Mouse (Mus musculus) ES-Bruce4 (cell line): ENCODE measurements around the gene Fndc1. TPM values are rescaled to one million over a fixed set of nuclear protein-coding genes. Genes with fewer than 3 reads are reported as not detected.

Experiments
- H3K27ac ChIP-seq: 2 replicates; pipeline ENCODE4 v1.5.1; 2012; ENCODE audit warnings: low read length, inconsistent platforms; ENCODE audit not compliant: insufficient read depth
- H3K27me3 ChIP-seq: 2 replicates; pipeline ENCODE4 v1.6.1; 2012; ENCODE audit warnings: mild to moderate bottlenecking, low read length, inconsistent platforms; ENCODE audit not compliant: control insufficient read depth, poor library complexity, insufficient read depth, severe bottlenecking
- H3K36me3 ChIP-seq: 2 replicates; pipeline ENCODE4 v1.6.1; 2012; ENCODE audit warnings: inconsistent platforms, mild to moderate bottlenecking, low read length, moderate library complexity; ENCODE audit not compliant: control insufficient read depth, poor library complexity, insufficient read depth, severe bottlenecking
- H3K4me1 ChIP-seq: one replicate; pipeline ENCODE4 v1.8.1; 2011; ENCODE audit warnings: low read length; ENCODE audit not compliant: control insufficient read depth, insufficient read depth
- H3K4me3 ChIP-seq: 2 replicates; pipeline ENCODE4 v1.5.1; 2011; ENCODE audit warnings: low read depth, mild to moderate bottlenecking, low read length
- H3K9ac ChIP-seq: 2 replicates; pipeline ENCODE4 v1.6.1; 2012; ENCODE audit warnings: low read depth, mild to moderate bottlenecking, inconsistent platforms; ENCODE audit not compliant: poor library complexity, severe bottlenecking
- H3K9me3 ChIP-seq: replicated peaks from 2 replicates; pipeline ENCODE4 v1.6.1; 2012; ENCODE audit warnings: mild to moderate bottlenecking, low read length, inconsistent platforms; ENCODE audit not compliant: control insufficient read depth, poor library complexity, insufficient read depth, severe bottlenecking
- CTCF ChIP-seq: IDR thresholded peaks from one replicate; pipeline ENCODE4 v1.8.1; 2011; ENCODE audit warnings: low read depth, low read length
- EP300 ChIP-seq: IDR thresholded peaks from 2 replicates; pipeline ENCODE4 v1.6.1; 2011; ENCODE audit warnings: low read depth, low read length; ENCODE audit not compliant: insufficient read depth
- POLR2A ChIP-seq: IDR thresholded peaks from one replicate; pipeline ENCODE4 v1.8.1; 2011; ENCODE audit warnings: low read length; ENCODE audit not compliant: insufficient read depth
- polyA plus RNA-seq: library from polyadenylated mRNA; stranded (reverse); fragments of >200 nt; gene quantifications from 2 replicates; pipeline ENCODE4 v1.2.4, GENCODE M21; 2011; ENCODE audit warnings: low read depth; ENCODE audit not compliant: missing spikeins, insufficient read depth, insufficient read length

The Fndc1 gene
- polyA plus RNA-seq, 1 experiment: 4.3 TPM

DNA sequence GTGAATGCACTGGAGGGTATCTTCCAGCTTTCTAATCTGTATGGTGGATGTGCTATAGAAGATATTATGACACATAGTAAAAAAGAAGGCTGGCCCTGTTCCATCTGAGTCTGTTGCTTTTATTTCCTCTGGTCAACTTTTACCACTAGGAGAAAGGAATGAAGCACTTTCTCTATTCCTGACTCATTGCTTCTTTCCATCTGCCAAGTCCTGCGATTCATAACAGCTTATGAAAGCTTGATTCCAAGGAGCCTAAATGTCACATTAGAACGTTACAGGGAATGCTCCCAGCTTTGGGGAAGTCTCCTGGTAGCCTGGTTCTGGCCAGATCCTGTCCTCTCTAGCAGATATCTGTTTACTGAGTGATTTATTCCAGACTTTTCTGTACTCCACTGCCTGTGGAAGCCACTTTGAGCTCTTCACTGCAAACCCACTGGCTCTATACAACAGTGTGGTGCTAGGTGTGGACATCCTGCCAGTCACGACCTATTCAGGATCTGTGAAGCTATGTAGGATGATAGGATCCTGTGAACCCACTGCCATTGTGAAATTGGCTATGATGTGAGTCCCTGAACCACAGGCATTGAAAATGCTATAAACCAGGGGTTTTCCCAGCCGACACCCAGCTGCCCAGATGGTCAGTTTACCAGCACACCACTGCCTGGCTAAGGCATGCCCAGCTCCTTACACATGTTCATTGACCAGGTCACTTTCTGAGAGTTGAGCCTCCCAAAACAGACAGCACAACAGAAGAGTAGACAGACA, 77.9 kb downstream of the Fndc1 start:
- no peak overlapping the region for H3K4me3 ChIP-seq
- no peak overlapping the region for H3K9ac ChIP-seq
- no peaks in the 10 kb centered on the region for H3K36me3 ChIP-seq
- H3K27me3 ChIP-seq: no peaks in the 10 kb centered on the region; the same call in 1 of the 2 replicates
- H3K9me3 ChIP-seq: no peaks in the 10 kb centered on the region
- TF ChIP-seq EP300: no peak
- no peak for TF ChIP-seq POLR2A
- no peak for TF ChIP-seq CTCF
- H3K4me1 ChIP-seq: no peaks in the 10 kb centered on the region
- no peak overlapping the region for H3K27ac ChIP-seq

DNA sequence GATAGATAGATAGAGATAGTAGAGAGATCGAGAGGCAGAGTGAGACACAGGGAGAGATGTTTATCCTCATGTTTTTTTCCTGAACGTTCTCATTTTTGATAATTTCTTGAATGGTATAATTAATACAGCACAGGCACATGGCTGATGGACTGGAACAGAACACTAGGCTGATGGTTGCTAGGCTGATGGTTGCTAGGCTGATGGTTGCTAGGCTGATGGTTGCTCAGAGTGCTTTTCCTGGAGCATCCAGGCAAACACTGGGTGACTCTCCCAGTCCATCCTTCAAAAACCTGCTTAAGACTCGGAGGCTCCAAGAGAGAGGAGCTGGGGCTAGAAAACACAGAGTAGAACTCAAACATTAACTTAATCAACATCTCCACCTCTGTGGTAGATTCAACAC, 80.3 kb downstream of the Fndc1 start:
- no peak overlapping the region for H3K27ac ChIP-seq
- TF ChIP-seq POLR2A (no peak), EP300 (no peak), CTCF (no peak)
- no peaks in the 10 kb centered on the region for H3K4me1 ChIP-seq
- H3K4me3 ChIP-seq: no peak overlapping the region
- no peak overlapping the region for H3K9ac ChIP-seq
- H3K36me3 ChIP-seq: no peaks in the 10 kb centered on the region
- no peaks in the 10 kb centered on the region for H3K9me3 ChIP-seq
- H3K27me3 ChIP-seq: no peaks in the 10 kb centered on the region; the same call in 1 of the 2 replicates

DNA sequence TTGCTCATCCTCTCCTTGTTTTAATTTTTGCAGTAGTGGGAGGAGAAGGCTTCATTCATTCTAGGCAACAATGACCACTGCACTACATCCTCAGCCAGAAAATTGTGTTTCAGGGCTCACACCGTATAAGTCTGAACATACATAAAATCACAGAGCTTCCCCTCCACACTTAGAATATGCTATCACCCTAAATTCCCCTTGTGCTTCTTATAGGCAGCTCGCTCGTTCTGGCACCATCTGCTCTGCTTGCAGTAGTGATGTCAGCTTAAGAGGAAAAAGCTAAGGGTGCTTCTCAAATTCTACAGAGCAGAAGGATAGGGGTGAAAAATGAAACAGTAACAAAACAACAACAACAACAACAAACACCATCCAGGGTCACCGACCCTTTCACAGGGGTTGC, 82.1 kb downstream of the Fndc1 start:
- Histone ChIP-seq H3K36me3 (no peaks in the 10 kb centered on the region), H3K4me3 (no peak overlapping the region), H3K4me1 (no peaks in the 10 kb centered on the region), H3K9ac (no peak overlapping the region), H3K27me3 (no peaks in the 10 kb centered on the region; the same call in 1 of the 2 replicates), H3K9me3 (no peaks in the 10 kb centered on the region), H3K27ac (no peak overlapping the region)
- TF ChIP-seq CTCF: no peak
- no peak for TF ChIP-seq POLR2A
- no peak for TF ChIP-seq EP300

DNA sequence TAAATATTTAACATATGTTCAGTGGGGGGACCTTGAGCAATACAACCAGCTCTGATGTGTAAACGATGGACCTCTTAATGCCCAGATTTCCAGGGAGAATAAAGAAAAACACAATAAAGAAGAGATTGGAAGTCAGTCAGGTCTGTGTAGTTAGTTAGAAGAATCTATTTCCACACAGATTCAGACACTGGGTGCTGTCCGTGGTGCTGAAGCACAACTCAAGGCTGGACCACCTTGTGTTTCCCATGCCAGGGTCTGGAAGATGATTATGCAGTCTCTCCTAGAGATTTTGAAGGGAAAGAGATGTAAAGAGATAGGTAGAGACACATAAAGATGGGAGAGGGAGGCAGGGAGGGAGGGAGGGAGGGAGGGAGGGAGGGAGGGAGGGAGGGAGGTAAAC, 86.1 kb downstream of the Fndc1 start:
- Histone ChIP-seq H3K9ac (no peak overlapping the region), H3K4me1 (no peaks in the 10 kb centered on the region), H3K27me3 (no peaks in the 10 kb centered on the region), H3K4me3 (no peak overlapping the region), H3K9me3 (no peaks in the 10 kb centered on the region), H3K27ac (no peak overlapping the region), H3K36me3 (no peaks in the 10 kb centered on the region)
- TF ChIP-seq CTCF: no peak
- no peak for TF ChIP-seq POLR2A

DNA sequence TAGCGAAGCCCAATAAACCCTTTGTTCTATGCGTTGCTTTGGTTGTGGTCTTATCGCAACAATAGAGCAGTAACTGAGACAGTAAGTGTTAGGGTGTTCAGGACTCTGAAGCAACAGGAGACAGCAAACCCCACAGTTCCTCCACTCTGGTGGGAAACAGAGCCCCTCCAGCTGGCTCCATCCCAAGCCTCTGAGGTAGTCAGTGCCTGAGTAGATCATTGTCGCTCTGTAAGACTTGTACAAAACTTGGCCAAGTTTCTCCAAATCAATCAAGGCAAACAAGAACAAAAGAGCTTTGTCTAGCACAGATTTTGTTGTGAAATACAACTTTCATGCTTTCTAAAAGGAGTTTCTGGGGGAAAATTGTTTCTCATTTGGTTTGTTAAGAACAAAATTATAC, 104.1 kb downstream of the Fndc1 start:
- Histone ChIP-seq H3K27me3 (no peaks in the 10 kb centered on the region), H3K9me3 (no peaks in the 10 kb centered on the region), H3K9ac (no peak overlapping the region), H3K4me1 (no peaks in the 10 kb centered on the region), H3K27ac (no peak overlapping the region), H3K36me3 (no peaks in the 10 kb centered on the region), H3K4me3 (no peak overlapping the region)
- TF ChIP-seq POLR2A (no peak), EP300 (no peak)

DNA sequence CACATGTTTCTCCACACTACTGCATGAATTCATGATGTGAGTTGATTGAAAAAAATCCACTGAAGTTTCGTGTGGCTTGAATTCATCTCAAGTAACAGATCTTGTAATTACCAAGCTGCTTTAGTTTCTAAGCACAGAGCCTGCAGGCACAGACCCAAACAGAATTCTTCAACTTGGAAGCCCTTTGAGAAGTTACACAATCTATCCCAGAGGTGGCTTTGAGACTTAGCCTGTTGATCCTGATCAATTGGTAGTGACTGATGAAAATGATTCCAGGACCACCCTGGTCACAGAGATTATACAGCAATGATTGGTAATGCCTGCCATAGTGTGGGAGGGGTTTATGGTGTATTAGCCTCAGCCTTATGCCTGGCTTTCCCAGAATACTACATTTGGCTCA, 108.2 kb downstream of the Fndc1 start:
- Histone ChIP-seq H3K4me1 (no peaks in the 10 kb centered on the region), H3K9ac (no peak overlapping the region), H3K4me3 (no peak overlapping the region), H3K27ac (no peak overlapping the region), H3K27me3 (no peaks in the 10 kb centered on the region), H3K9me3 (no peaks in the 10 kb centered on the region), H3K36me3 (no peaks in the 10 kb centered on the region)
- no peak for TF ChIP-seq CTCF
- no peak for TF ChIP-seq POLR2A
- no peak for TF ChIP-seq EP300
